Comparison of ENCODE assay signal across 24 mouse cellular contexts in the genomic region with DNA sequence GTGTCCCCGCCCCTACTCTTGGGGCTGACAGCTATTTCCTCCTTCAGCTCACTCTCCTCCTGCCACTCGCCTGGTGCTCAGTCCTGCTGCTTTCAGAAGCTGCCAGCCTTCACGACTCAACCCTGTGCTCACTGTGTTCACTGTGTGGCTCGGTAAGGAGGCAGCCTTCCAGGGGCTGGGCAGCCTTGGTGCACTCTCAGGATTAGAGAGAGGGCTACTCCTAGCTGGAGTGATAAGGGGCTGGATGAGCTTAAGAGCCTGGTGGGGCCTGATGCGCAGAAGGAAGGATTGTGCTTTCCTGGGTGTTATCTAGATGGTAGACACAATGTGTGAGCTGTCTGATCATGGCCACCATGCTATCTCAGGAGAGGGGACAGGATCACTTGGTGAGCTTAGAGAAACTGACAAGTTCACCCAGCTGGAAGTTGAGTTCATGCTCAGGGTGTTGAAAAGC. TPM values are rescaled to one million over a fixed set of nuclear protein-coding genes. Genes with fewer than 3 reads are reported as not detected.
DNase-seq lines count a peak whose midpoint lies in the region; ATAC-seq and TF ChIP-seq lines count a peak whose summit lies in the region.
"Had no signal": no experiment of that assay in that cellular context is flagged by ENCODE, and none has a peak within 500 bp of the region (broad histone marks: within the 10 kb centered on the region; RNA-seq: fewer than 3 reads in every experiment).

TSS of gene Ptgdr2 (plus strand) at position 51 of the 454 bp plus-strand sequence.

- peaks cover 11% of the 10 kb centered on the region for H3K4me1 ChIP-seq in heart, embryonic 16.5 days (ENCODE audit: control insufficient read depth, insufficient read depth, low read length)
- peaks cover 10 to 32% of the 10 kb centered on the region in 2 experiments for H3K4me1 ChIP-seq in MEL (ENCODE audit: control insufficient read depth in 1 of 2, insufficient read depth in 2 of 2, low read length in 2 of 2)
- H3K4me1 ChIP-seq in liver, embryonic 15.5 days (replicated peaks), result peaks cover 36% of the 10 kb centered on the region

- peaks cover 2% of the 10 kb centered on the region for H3K36me3 ChIP-seq in heart, embryonic 16.5 days (ENCODE audit: control insufficient read depth, insufficient read depth)
- peaks cover 0 to 20% of the 10 kb centered on the region in 2 experiments; a peak in 2 of 4 replicates for H3K36me3 ChIP-seq in MEL (ENCODE audit: control insufficient read depth in 1 of 2, insufficient read depth in 2 of 2, low read length in 2 of 2)
- peaks cover 6% of the 10 kb centered on the region; the same call in 1 of the 2 replicates for H3K36me3 ChIP-seq in liver, embryonic 15.5 days (replicated peaks)

- H3K27me3 ChIP-seq in heart, embryonic 16.5 days (ENCODE audit: control insufficient read depth, insufficient read depth, low read length), result peaks cover 2% of the 10 kb centered on the region; the same call in 1 of the 2 replicates
- H3K27me3 ChIP-seq in MEL (ENCODE audit: control insufficient read depth in 1 of 2, insufficient read depth in 2 of 2, low read length in 2 of 2), result no peaks in the 10 kb centered on the region
- no peaks in the 10 kb centered on the region for H3K27me3 ChIP-seq in liver, embryonic 15.5 days
- H3K27me3 ChIP-seq: hindbrain, embryonic 12.5 days; kidney, embryonic 15.5 days had no signal

- no peak within 1 kb of the TSS for H3K27ac ChIP-seq in heart, embryonic 16.5 days (ENCODE audit: low read length)
- peak within 1 kb of the TSS; percentile 54 for H3K27ac ChIP-seq in MEL (ENCODE audit: control insufficient read depth, low read depth, low read length)
- H3K27ac ChIP-seq in liver, embryonic 15.5 days (replicated peaks), result no peak within 1 kb of the TSS
- H3K27ac ChIP-seq: hindbrain, embryonic 12.5 days; kidney, embryonic 15.5 days; limb, embryonic 13.5 days; midbrain, embryonic 10.5 days had no signal

- H3K4me2 ChIP-seq in heart, embryonic 16.5 days (ENCODE audit: low read depth, low read length), result no peak within 1 kb of the TSS
- no peak within 1 kb of the TSS; the same call in 1 of the 2 replicates for H3K4me2 ChIP-seq in liver, embryonic 15.5 days
- H3K4me2 ChIP-seq: hindbrain, embryonic 12.5 days; kidney, embryonic 15.5 days; limb, embryonic 13.5 days had no signal

- TF ChIP-seq POLR2A in MEL (IDR thresholded peaks at IDR 0.05; ENCODE audit: control insufficient read depth in 1 of 2, insufficient read depth in 1 of 2, low read depth in 1 of 2, low read length in 2 of 2, poor library complexity in 1 of 2), result no peak

- no peak for TF ChIP-seq RAD21 in MEL (IDR thresholded peaks at IDR 0.05; ENCODE audit: low read depth, low read length)

- H3K9ac ChIP-seq in heart, embryonic 16.5 days (ENCODE audit: low read length), result 0 out of 2 replicates have a peak within 1 kb of the TSS, but pooled peaks have one; percentile 12
- no peak within 1 kb of the TSS for H3K9ac ChIP-seq in MEL (ENCODE audit: control insufficient read depth, low read depth, low read length, poor library complexity, severe bottlenecking)
- H3K9ac ChIP-seq in liver, embryonic 15.5 days, result no peak within 1 kb of the TSS
- H3K9ac ChIP-seq: hindbrain, embryonic 12.5 days; kidney, embryonic 15.5 days; limb, embryonic 13.5 days had no signal

- no peak for ATAC-seq in heart, embryonic 16.5 days (replicated peaks; ENCODE audit: extremely low read depth, insufficient read depth, low FRiP score)
- ATAC-seq in liver, embryonic 15.5 days (ENCODE audit: insufficient read depth), result peak; percentile 68
- ATAC-seq: forebrain, embryonic 16.5 days; intestine, postnatal 0 days; midbrain, embryonic 16.5 days had no signal

- WGBS in heart, embryonic 16.5 days, result 20% methylated on average over 5 of the region's 5 CpGs
- WGBS in liver, embryonic 15.5 days (ENCODE audit: insufficient replicate concordance), result 14% methylated on average over 5 of the region's 5 CpGs

- no peak for TF ChIP-seq CTCF in MEL (IDR thresholded peaks at IDR 0.05 in 2 of 3, conservative IDR thresholded peaks at IDR 0.05 in 1 of 3; ENCODE audit: control insufficient read depth in 1 of 3, insufficient read depth in 1 of 3, low read depth in 2 of 3, low read length in 3 of 3, poor library complexity in 1 of 3, severe bottlenecking in 1 of 3)

- peak; percentile 46 to 58; a peak in 3 of 4 replicates for TF ChIP-seq EP300 in MEL (IDR thresholded peaks at IDR 0.05; ENCODE audit: low read depth in 1 of 2, low read length in 2 of 2)

- H3K4me3 ChIP-seq in heart, embryonic 16.5 days (ENCODE audit: low read length), result no peak within 1 kb of the TSS
- H3K4me3 ChIP-seq in MEL (ENCODE audit: control insufficient read depth in 1 of 2, insufficient read depth in 1 of 2, low read depth in 2 of 2, low read length in 2 of 2), result 0 out of 4 replicates have a peak within 1 kb of the TSS, but pooled peaks of 1 of the 2 experiments have one; percentile 4
- H3K4me3 ChIP-seq in liver, embryonic 15.5 days (replicated peaks), result no peak within 1 kb of the TSS
- H3K4me3 ChIP-seq: hindbrain, embryonic 12.5 days; kidney, embryonic 15.5 days; limb, embryonic 13.5 days; midbrain, embryonic 10.5 days had no signal

- H3K79me2 ChIP-seq in MEL (ENCODE audit: control insufficient read depth, insufficient read depth, low read length, poor library complexity), result no peaks in the 10 kb centered on the region

- DNase-seq in heart, adult 18-20 months, result no peak
- DNase-seq in MEL (ENCODE audit: low read depth, low spot score) (peak; percentile 74), adipocyte (ENCODE audit: low spot score) (no peak)
- peak; percentile 51 for DNase-seq in c-Kit-positive CD71-positive TER-119-negative erythroid progenitor cells, embryonic 14.5 days (ENCODE audit: low read depth)
- no peak for DNase-seq in gastrocnemius, adult 8-10 months (ENCODE audit: low spot score in 2 of 2)
- DNase-seq: adrenal gland, postnatal 14 days; B cell, adult 2 months; cerebellum, adult 8-10 months; cerebellum, postnatal 36 days; gastrocnemius, postnatal 14 days; heart, postnatal 10 days; kidney, postnatal 36 days; thymus, adult 2 months; thymus, postnatal 4 days had no signal

- H3K9me3 ChIP-seq in heart, embryonic 16.5 days (replicated peaks; ENCODE audit: control insufficient read depth, low read length), result peaks cover 4% of the 10 kb centered on the region; the same call in 1 of the 2 replicates
- H3K9me3 ChIP-seq in MEL (replicated peaks; ENCODE audit: insufficient read depth, low read length), result no peaks in the 10 kb centered on the region
- H3K9me3 ChIP-seq in liver, embryonic 15.5 days (replicated peaks), result no peaks in the 10 kb centered on the region
- H3K9me3 ChIP-seq: kidney, embryonic 15.5 days; limb, embryonic 13.5 days; midbrain, embryonic 10.5 days had no signal

TF ChIP-seq in MEL, 35 proteins besides CTCF, POLR2A, EP300 and RAD21:
- TF ChIP-seq USF1 (IDR thresholded peaks at IDR 0.05; ENCODE audit: low read depth, low read length) (no peak), CHD1 (IDR thresholded peaks at IDR 0.05; ENCODE audit: low read depth, low read length) (no peak), MXI1 (IDR thresholded peaks at IDR 0.05; ENCODE audit: low read depth, low read length) (no peak), TCF12 (IDR thresholded peaks at IDR 0.05; ENCODE audit: low read depth, low read length) (0 out of 2 replicates have a peak, but pooled peaks have one; percentile 35), UBTF (IDR thresholded peaks at IDR 0.05; ENCODE audit: borderline replicate concordance, insufficient read depth, low read depth, low read length) (no peak), MAZ (IDR thresholded peaks at IDR 0.05; ENCODE audit: low read depth, low read length) (no peak), GATA1 (IDR thresholded peaks at IDR 0.05; ENCODE audit: low read depth, low read length) (peak; percentile 75), KAT2A (conservative IDR thresholded peaks at IDR 0.05; ENCODE audit: low read depth, low read length) (no peak), SIN3A (IDR thresholded peaks at IDR 0.05; ENCODE audit: low read length) (no peak), ETS1 (IDR thresholded peaks at IDR 0.05; ENCODE audit: low read depth, low read length) (no peak), ELF1 (IDR thresholded peaks at IDR 0.05; ENCODE audit: low read depth, low read length) (no peak), POLR2AphosphoS2 (IDR thresholded peaks at IDR 0.05; ENCODE audit: low read length) (no peak), USF2 (IDR thresholded peaks at IDR 0.05; ENCODE audit: borderline replicate concordance in 1 of 2, insufficient read depth in 1 of 2, low read depth in 1 of 2, low read length in 2 of 2) (no peak), ZC3H11A (IDR thresholded peaks at IDR 0.05; ENCODE audit: low read depth, low read length) (no peak), TAL1 (IDR thresholded peaks at IDR 0.05; ENCODE audit: low read length) (0 out of 2 replicates have a peak, but pooled peaks have one; percentile 20), MAX (IDR thresholded peaks at IDR 0.05; ENCODE audit: low read length) (no peak)

RNA-seq across cellular contexts. Expression of gene Ptgdr2, which starts in this region (rescaled TPM):
- polyA plus RNA-seq in heart, embryonic 16.5 days (2015; fragmentation: Nextera tagmentation; extraction: Ambion mirVana), result 0.11 and 0.24 TPM in 2 replicates
- total RNA-seq in heart, adult 18-20 months (2021), result not detected
- total RNA-seq in MEL (2012; rRNA removed), result 0.33 and 0.46 TPM in 2 replicates
- polyA plus RNA-seq in MEL (2012; ENCODE audit: insufficient read depth in 1 of 2, insufficient read length in 2 of 2, low read depth in 1 of 2, low replicate concordance in 2 of 2, missing spikeins in 1 of 2), result under 1 TPM in 1 of 2 experiments, not detected in 1; 0.31 TPM
- polyA plus RNA-seq in liver, embryonic 15.5 days (2015; fragmentation: Nextera tagmentation; extraction: Ambion mirVana), result not detected in 2 replicates
- not detected for total RNA-seq in gastrocnemius, adult 8-10 months (2022)
- total RNA-seq: adrenal gland, postnatal 14 days had no signal
- polyA plus RNA-seq: intestine, postnatal 0 days; stomach, embryonic 16.5 days had no signal

Comparison
In these comparisons a context has a peak if more than half of its experiments do, and no peak if none do; other contexts are left out.
1. Peak in DNase-seq and H3K27ac ChIP-seq in MEL; RNA of the gene not detected or under 1 TPM.
2. Peak in ATAC-seq in liver, embryonic 15.5 days; RNA of the gene not detected or under 1 TPM.